Mouse (Mus musculus) gonadal fat pad, adult 2 months (tissue): ENCODE results near the gene Sgk1. TPM values are rescaled to one million over a fixed set of nuclear protein-coding genes. Genes with fewer than 3 reads are reported as not detected.

Source experiments
- DNase-seq: peaks from one replicate; pipeline ENCODE4 v3.0.0-alpha.2; 2012; ENCODE audit warnings: low read depth
- polyA plus RNA-seq: library from polyadenylated mRNA; depleted of rRNA; stranded (reverse); fragments of >200 nt; gene quantifications from 2 replicates; pipeline ENCODE4 v1.2.3, GENCODE M21; 2012; rRNA removed

Sgk1 gene
- polyA plus RNA-seq, result 32.1 and 44.5 TPM in 2 replicates

DNA sequence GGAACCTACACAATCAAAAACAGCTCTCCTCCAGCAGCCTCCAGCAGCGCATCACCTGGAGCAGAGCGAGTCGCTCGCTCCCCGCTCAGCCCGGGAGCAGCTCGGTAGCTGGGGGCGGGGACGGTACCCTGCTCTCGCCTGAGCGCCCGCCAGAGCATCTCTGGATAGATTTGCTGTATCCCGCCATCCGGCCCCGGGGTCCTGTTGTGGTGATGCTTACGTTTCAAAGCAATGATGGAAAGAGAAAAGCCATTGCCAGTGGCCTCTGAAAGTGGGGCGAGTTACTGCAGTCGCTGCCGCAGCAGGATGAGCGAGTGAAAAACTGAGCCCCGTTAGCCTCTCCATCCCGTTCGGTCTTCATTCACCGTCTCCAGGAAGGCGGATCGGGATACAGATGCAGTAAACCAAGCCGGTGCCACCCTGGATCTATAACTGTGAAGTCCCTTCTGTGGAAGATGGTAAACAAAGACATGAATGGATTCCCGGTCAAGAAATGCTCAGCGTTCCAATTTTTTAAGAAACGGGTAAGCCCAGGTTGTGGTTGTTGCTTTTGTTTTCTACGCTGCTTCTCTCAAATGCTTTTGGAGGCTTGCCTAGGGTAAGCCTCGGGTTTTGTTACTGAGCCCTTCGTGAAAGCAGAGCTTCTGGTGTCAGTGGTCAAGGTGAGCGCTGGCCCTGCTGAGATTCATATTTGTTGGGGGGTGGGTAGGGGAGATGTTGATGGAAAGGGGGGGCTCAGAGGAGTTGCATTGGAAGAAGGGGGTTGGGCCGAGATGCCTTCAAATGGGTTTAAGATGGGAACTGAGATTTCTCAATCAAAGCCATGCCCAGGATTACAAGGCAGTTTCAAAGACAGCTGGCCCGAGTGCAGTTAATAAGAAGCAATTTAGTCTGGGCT, at the start of gene Sgk1:
TSS of gene Sgk1 (plus strand) at position 1 of the 898 bp plus-strand sequence.
- no peak for DNase-seq

DNA sequence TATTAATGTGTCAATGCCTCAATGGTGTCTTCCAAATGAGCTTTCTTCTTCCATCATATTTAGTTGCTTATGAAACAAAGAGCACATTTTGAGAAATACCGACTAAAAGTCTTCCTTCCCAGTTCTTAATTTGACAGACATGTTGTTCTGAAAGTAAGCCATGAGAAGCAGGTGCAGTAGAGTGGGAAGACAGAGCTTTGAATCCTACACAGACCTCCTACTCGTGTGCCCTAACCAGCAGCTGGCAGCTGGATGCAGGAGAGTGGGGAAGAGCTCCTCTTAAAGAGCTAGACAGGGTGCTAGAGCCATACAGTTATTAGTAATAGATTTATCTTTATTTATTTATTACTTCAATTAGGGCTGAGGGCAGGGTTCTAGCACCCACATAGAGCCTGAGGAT, 49.7 kb upstream of the Sgk1 start:
- no peak for DNase-seq

DNA sequence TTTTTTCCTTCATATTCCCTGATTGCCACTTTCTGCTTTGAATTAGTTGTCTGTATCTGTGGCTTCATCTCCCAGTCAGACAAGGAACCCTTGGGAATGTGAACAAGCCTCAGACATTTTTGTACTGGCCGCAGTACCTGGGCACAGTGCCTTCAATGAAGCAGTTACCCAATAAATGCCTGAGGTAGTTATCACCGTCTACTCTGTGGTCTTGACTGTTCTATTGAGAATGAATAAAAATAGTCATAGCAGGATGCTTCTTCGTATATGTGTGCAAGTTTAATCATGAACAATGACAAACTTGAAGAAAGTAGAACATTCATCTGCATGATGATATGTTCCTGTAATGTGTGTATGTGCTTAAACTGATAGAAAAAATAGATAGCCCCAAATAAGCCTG, 48.2 kb upstream of the Sgk1 start:
- peak; percentile 60 for DNase-seq

DNA sequence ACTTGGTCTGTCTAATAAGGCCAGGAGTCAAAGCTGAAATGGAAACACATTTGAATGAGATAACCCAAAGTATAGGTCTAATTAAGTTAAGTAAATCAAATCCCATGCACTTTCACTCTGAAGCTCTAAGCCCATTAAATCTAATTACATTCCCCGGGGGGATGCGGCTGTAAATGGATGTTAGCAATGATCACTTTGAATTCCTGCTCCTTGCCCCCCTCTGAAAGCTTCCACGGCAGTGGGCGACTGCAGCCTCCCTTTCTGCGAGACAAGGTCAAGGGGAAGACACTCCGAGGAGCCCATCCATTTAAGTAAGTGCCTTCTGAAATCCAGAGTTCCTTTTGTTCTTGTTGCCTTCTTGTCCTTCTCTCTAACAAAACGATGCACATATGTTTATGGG, 46.9 kb upstream of the Sgk1 start:
- no peak for DNase-seq

DNA sequence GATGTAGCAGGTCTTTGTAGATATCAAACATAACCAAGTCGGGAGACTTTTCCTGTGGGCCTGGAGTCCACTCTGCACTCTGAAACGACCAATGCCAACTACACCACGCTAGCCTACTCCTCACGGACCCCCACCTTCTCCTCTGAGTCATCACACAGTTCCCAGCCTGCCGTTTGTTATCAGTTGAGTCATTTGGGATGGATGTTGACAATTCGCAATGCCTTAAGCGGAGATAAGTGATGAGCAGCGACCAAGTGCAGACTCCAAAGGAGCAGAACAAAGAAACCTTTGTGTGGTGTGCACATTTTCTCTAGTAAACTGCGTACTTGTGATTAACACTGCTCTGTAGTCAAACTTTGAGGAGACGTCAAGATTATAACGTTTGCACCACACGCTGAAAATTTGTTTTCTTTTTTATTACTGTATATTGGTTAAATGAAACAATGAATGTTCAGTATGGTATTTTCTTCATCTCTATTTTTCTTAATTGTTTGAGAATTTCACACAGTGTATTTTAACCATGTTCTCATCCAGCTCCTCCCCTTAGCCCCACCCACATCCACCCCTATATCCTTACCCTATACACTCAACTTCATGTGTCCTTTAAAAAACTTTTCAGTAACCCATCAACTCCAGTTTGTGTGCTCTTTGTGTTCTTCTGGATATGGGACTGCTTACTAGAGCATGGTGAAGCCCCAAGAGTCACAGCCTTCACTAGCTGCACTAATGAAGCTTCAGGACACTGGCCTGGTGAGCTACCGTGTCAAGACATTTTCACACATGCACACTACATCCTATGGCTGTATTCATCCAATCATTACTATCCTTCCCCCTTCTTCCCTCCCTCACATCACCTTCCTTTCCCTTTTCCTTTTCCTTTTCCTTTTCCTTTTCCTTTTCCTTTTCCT, 42.5 kb upstream of the Sgk1 start:
- DNase-seq, result no peak

DNA sequence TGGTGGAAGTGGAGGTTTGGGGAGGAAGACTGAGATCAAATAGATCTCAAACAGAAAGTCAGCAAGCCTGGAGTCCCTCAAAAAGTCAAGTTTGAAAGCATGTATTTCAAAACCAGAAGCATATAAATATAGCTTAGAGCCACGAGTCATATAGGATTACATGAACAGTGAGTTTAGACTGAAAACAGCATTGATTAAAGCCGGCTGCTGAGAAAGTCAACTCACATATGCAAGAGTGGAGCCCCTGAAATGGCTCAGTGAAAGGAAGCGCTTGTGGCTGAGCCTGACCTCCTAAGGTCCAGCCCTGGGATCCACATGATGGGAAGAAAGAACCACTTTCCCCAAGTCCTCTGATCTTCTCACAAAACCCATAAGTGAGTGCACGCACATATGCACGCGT, 38.7 kb upstream of the Sgk1 start:
- no peak for DNase-seq

DNA sequence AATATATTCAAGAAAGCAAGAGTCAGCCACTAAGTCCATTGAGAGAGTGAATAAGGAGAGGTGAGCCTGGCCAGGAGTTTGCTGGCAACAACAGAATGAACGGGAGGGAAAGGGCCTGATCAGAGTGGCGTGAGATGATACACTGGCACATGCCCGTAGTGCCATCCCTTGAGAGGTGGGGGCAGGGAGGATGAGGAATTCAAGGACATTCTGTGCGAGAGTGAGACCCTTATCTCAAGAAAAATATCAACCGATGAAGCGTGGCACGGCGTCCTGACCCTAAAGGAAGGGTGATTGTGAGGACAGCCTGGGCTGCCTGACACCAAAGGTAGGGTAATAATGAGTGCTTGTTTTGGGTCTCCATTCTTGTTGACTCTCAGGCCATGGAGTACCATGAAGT, 38.1 kb upstream of the Sgk1 start:
- no peak for DNase-seq

DNA sequence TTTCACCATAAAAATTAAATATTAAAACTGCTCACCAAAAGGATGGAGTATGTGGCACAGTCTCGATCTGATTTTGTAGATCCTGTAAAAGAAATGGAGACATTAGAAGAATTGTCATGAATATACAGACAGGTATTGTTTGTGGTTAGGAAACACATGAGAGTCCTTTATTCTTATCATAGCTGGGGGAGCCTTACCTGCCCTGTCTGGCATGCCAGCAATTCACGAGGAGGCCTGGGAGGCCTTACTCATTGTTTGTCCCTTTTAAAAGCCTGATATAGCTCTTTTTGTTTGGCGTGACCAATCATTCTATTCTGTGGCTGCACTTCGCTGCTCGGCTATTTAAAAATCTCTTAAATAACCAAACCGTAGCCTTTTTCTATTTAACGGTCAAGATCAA, 37.6 kb upstream of the Sgk1 start:
- no peak for DNase-seq

DNA sequence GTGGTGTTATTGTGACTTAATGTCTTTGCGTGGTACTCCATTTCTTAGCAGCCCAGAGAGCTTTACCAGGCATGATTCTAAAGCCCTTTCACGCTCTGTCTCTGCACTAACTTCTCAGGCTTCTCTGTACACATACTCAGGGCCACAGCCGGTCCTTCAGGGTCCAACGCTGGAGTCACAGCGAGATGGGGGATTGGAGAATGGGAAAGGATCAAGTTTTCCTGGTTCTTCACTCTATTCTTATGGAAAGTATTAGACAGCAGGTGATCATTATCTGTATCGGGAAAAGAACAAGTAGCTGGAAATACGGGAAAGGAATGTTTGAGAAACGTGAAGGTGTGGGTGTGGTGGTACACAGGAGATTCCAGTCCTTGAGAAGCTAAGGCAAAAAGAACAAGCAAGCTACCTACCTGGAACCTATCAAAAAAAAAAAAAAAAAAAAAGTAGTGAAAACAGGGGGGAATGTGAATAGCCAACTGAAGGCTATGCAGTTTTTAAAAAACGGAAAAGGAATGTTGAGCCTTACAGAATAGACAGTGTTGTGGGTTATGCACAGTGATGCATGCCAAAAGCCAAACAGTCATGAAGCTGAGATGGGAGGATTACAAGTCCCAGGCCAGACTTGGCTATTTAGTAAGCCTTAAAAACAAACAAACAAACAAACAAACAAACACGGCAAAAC, 36.2 kb upstream of the Sgk1 start:
- DNase-seq, result no peak

DNA sequence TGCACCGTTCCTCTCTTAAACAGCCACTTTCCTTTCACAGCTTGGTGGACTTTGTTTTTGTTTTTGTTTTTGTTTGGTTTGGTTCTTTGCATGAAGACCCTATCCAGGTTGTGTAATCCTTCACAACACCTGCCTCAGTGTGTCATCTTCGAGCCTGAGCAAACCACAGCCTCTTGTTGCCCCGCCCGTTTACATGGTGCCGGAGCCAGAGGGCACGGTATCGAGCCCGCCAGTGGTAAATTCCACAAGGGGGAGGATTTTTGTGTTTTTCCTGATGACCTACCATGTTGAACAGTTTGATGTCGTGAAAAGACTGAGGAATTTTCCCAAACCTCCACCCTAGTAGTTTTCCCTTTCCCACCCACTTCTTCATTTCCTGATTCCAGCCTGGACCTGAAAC, 35.6 kb upstream of the Sgk1 start:
- DNase-seq, result no peak

DNA sequence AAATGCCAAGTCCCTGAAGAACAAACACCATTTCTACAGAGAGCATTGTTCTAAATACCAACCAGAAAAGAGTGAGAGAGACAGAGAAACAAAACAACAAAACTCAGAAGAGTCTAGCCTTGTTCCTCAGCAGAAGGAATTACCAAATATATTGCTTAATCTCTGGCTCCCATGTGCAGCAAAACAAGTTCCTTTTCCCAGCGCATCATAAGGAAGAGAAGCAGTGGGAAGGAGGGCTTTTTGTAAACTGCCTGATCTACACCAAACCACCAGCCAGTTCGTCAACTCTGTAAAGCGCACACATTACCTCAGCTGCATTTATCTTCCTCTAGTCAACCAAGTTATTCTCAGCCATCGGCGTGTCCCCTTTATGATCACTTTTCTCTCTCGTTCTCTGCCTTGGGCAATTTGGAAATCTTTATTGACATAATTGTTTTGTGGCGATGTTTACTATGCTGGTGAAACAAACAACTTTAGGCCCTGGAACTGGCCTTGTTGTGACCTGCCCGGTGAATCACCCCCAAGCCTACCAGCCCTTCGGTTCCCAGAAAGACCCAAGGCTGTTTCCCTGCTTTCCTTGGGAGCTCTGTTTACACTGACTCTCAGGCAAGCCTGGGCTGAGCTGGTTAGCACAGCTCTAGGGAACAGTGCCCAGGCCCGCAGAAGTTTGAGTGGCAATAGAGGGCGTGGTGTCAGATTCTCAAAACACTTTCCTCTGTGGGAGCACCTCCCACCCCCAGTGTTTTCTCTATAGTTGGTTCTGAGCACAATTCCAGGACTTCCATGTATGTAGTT, 34.8 kb upstream of the Sgk1 start:
- DNase-seq, result peak; percentile 75

DNA sequence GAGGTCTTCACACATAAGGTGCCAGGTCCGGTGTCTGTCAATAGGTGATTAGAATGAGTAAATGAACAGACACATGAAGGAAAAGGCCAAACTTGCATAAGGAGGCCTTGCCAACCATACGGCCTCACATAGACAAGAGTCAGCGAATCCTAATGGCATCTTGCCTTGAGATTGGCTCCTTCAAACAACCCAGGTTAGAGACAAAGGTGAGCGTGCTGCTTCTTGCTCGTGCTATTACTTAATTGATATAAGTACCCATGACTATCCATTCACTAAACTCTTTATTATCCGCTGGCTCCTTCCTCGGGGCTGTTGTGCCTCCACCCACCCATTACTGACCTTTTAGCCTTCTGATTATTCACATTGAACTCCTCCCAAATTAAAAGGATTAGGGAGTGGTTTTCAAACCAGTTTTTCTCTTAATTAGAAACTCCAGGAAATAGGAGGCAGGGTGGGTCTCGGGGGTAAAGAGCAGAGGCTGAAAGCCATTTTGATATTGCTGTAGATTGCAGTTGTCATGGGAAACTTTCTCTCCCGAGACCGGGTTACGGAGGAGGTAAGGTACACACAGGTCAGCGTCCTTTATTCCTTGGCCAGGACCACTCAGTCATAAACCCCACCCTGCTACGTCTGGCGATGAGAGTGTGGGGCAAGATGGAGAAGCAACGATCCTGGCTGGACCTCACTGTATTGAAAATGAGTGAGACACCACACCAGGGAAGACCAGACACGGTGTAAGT, 33.9 kb upstream of the Sgk1 start:
- peak; percentile 84 for DNase-seq

DNA sequence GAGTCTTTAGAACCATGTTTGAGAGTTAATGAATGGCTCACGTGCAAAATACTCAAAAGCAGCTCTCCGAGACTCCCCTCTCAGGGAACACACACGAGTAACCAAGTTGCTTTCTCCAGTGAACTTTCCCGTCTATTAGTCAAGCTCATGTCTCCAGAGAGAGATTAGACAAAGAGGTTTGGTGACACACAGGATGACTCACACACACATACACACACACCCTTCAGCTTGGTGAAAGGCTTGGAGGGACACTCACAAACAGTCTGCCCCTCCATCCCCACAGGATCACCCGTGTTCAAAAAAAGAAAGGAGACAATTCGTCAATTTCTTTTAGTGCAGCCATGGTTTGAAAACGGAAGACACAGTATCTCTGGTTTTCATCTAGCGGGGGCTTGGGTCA, 32.7 kb upstream of the Sgk1 start:
- DNase-seq, result no peak

DNA sequence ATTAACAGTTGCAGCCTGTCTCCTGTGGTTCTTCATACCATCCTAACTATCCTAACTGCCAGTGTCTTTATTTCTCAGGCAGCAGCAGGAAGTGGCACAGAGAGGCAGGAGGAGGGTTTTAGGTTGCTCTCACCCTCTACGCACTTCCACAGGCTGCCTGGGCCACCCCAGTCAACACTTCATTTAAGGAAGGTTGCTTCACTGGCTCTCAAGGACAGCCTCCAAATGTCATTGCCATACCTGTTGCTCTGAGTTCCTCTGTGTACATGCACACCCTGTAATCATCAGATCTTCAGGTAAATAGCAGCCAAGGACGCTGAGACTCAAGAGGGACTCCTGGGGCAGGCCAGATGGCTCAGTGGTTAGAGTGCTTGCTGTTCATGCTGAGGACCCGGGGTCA, 31.7 kb upstream of the Sgk1 start:
- DNase-seq, result no peak

DNA sequence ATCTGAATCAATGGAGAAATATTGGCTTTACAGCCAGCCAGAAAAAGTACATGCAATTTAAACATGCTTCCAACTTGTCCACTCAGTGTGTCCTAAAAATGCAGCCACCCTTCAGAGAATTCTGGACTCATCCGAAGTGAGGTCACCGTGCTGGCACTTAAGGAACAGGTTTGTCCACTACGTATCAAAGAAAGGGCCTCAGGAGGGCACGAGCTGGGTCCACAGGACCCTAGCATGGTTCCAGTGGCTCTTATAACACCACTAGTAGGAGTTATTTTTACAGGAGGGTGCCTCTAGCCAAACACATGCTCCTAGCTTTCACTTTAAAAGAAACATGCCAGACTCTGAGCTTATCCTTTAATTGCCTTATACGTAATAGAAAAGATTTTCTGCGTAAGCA, 28.9 kb upstream of the Sgk1 start:
- no peak for DNase-seq

DNA sequence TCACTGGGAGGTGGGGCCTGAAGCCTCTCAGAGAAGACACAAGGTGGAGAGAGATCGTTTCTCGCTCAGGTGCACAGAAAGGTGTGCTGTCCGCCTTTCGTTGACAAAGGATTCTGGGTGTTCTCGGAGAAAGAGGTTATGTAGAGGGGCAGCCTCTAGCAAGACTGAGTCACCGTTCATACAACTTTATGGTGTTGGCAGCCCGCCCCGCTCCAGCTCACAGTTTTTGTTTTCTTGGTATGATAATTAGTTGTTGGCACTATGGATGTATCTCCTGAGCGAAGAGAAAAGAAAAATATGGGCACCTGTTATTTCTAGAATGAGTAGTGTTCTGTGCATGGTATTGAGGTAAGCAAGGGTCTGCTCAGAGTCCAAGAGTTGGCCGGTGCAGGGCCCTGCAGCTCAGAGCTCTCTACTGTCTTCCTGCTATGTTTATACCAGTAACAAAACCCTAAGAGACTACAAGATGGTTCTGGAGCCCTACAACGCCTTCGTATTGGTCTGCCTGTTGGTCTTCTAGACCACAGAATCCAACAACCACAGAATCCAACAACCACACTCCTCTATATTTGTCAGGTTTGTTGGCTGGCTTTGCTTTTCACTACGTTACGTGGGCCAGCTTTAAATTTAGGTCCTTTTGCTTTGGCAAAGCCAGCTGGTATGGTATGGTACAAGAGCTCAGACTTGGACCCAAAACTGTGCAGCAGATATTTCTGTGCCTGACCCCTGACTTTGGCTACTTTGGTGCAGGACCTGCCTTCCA, 28.2 kb upstream of the Sgk1 start:
- no peak for DNase-seq

DNA sequence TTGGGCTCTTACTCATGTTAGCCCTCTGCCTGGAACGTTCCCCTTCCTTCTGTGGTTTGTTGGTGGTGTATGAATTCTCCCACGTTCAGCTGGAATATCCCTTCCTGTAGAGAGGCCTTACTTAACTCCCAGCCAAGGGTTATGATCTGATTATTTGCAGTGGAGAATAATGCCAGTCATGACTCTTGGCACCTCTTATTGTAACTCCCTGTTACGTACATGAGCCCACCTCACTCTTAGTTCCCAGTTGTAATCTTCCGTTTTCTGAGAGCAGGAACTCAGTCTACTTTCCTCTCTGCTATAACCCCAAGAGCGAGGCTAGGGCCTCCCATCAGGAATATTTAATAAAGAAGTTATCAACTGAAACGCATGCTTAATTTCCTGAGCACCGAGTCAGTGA, 26.6 kb upstream of the Sgk1 start:
- no peak for DNase-seq

DNA sequence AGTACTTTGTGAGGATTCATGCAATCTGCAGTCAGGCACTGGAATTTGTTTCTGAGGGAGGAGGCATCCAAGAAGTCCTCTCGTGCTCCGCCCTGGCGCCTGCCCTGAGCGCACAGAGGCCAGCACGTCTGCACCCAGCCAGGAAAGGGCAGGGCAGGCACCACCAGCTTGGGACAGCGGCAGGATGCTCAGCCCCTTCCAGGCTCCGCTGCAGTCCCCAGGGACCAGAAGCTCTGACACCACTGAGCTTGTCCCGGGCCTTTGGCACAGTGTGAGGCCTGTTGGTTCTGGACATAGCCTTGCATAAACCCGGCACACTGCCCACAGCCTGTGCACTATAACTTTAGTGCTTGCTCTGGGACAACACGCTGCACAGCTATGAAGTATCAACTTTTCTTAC, 24.3 kb upstream of the Sgk1 start:
- DNase-seq, result no peak

DNA sequence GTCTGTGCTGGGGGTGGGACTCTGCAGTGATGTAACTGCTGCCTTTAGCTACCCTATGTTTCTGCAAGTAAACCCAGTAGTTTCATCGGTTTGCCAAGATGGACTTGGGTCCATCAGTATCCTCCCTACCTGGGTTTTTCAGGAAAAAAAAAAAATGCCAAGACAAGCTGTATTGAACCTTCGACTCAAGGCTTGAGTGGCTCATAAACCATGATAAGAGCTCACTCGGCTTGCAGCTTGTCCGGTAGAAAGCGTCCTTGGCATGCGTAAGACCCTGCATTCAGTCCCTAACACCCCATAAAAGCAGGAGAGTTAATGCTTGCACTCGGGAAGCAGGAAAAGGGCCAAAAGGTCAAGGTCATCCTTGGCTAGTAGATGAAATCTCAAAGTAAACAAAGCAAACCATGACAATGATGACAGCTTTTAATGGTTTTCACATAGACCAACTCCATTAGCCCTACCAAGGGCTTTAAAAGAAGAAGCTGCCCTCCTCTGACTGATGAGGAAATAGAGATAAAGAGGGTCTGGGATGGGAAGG, 23.5 kb upstream of the Sgk1 start:
- DNase-seq, result no peak

DNA sequence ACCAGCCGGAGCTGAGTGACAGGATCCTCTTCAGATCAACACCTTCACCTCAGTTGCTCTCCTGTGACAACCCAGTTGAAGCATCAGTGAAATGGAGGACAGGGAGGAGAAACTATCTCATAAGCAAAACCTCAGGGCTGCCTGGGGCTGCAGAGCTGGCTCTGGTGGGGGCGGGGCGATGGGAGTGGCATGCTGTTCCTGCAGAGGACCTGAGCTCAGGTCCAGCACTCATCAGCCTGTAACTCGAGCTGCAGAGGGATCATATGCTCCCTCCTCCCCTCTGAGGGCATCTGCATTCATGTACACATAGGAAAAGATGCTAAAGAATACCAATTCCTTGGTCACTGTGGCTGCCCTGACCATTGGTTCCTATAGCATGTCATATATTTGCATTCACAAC, 15.5 kb upstream of the Sgk1 start:
- DNase-seq, result no peak
